Mouse (Mus musculus) B cell, adult 62 days (primary cell): ENCODE measurements around the gene Abl1. TPM values are rescaled to one million over a fixed set of nuclear protein-coding genes. Genes with fewer than 3 reads are reported as not detected.

Experiments used
- total RNA-seq: library from RNA; stranded (reverse); gene quantifications from 4 replicates; pipeline ENCODE4 v1.2.4, GENCODE M21; 2023

The Abl1 gene
- total RNA-seq = 70.0 to 79.1 TPM (median 74.8 TPM) in 4 replicates

DNA sequence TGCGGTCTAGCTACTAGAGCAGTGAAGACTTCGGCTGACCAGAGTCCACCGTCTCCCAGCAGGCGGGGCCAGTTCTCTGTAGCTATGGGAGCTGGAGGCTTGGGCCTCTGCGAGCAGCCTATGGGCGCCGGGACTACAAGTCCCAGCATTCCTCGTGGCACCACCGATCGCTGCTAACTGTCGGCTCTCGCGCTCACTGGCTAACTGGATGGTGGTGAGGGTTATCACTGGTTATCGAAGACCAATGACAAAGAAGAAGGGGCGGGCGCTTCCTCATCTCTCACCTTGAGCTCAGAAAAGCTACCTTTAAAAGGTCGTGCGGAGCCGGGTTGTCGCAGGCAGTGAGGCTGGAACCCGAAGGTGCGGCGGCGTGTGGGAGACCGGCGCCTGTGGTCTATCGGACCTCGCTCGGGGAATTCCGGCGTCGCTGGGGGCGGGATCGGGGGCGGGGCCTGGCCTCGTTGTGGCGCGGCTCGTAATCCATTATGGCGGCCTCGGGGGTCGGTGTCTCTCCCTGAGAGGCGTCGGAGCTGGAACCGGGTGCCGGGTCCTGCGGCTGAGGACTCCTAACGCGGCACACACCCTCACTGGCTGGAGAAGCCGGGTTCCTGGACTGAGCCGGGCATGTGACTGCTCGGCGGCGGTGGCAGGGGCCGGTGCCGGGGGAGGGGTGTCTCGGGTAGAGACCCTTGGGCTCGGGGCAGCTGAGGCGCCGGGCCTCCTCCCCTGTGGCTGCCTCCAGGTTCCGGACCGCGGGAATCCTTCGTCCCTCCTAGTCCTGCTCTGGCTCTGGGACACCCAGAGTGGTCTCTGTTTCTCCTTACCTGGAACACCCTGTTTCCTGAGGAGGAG lies at the start of gene Abl1:
Gene Abl1, plus strand, starts transcription at position 303 of the 852 bp plus-strand sequence.

DNA sequence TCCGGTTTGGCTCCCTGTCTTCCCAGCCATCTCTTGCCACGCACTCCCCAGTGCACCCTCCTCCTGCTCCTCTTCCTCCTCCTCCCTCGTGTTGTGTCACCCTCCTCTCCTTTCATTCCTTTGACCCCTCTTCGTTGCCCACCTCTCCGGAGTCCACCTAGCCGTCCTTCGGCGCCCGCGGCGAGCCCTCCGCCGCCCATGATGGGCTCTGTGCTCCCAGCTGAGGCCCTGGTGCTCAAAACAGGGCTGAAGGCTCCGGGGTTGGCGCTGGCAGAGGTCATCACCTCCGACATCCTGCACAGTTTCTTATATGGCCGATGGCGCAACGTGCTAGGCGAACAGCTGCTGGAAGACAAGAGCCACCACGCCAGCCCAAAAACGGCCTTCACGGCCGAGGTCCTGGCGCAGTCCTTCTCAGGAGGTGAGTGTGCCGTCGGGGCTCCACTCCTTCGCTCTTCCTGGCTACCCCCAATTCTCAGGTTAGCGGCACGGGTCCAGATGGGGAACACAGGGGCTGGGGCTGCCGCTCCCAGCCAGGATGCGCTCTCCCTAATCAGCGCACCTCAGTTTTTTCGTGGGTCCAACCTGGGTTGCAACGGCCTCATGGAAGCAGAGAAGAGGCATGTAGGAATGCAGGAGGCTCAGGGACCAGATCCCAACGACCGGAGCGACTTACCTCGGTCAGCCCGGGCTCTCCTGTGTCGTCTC lies 48.1 kb upstream of the Abl1 start, which contains the start of gene Prdm12:
Gene Prdm12, plus strand, starts transcription at position 137 of the 708 bp plus-strand sequence.

DNA sequence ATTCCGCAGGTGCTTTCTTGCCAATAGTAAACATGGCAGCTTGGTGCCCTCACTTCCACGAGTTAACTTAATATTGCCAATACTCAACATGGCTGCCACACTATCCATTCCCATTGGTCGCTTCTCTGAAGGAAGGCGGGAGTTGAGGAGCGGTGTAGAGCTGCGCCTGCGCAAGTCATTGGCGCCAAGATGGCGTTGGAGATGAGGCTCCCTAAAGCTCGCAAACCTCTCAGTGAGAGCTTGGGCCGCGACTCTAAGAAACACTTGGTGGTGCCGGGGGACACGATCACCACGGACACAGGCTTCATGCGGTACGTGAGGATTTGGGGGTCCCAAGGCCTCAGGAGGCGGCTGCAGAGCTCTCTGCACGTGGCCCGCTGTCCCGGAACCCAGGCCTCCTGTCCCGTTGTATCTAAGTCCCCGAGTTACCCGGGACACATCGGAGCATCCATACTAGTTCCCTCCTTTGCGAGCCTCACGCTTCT lies 17.6 kb upstream of the Abl1 start, which contains the start of gene Exosc2:
Gene Exosc2, plus strand, starts transcription at position 165 of the 485 bp plus-strand sequence.

DNA sequence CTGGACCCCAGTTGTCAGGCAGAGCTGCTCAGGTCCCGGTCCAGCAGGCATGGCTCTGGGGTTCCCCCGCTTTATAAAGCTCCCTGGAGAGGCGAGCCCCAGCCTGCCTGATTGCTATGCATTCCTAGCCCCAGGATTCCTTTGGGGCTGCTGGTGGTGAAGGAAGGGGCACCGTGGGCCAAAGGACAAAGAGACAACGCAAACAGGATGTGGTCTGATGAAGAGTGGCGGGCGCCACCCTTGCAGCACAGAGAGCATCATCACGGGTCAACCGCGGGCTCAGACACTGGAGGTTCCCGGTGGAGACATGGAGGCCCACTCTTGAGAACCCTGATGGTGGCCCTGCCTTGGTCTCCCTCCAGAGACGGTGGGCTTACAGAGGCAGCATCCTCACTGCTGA lies 122.3 kb downstream of the Abl1 start, which contains the start of gene Qrfp:
Gene Qrfp, minus strand, starts transcription at position 137 of the 400 bp plus-strand sequence.

DNA sequence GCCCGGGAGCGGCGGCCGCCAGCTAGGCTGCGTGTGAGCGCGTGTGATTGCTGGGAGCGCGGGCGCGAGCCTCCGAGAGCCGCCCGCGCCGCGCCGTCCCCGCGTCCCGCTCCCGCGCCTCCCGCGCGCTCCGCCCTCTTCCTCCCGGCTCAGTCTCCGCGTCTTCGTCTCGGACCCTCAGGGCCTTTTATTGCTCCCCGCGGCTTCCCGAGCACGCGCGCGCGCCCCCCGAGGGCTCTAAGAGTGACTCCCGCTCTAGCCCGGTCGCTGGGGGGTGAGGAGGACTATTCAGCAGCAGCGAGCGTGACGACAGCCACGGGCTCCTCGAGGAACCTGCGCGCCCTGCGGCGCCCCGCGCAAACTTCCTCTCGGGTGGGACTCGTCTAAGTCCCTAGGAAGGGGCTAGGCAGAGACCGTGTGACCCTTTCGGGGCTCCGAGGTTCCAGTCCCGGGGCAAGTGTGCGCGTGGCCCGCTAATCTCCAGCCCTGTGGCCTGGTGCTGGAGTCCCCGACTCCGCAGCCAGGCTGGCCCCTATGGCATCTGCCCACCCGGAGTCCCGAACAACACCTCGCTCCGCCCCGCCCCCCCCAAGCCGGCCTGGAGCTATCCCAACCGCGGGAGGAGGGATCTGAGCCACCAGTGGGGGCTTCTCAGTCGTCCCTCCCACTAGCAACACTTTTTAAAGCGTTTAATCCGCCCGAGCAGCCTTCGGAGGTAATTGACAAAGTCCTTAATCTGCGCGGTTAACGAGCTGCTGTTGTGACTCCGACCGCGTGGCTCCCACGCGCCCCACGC lies 157.9 kb downstream of the Abl1 start, which contains the start of gene Fibcd1:
Gene Fibcd1, minus strand, starts transcription at position 110 of the 796 bp plus-strand sequence.

Other genes with a start within 250 kb of the Abl1 start
- 17.9 to 29.0 TPM (median 19.9 TPM) in 4 replicates for gene Ass1, start 218.2 kb upstream of the Abl1 start, total RNA-seq
- gene Fubp3, start 115.7 kb upstream of the Abl1 start, total RNA-seq = 11.4 to 19.3 TPM (median 14.1 TPM) in 4 replicates
- not detected in 4 replicates for gene Prdm12, start 48.3 kb upstream of the Abl1 start, total RNA-seq
- 43.2 to 56.7 TPM (median 48.5 TPM) in 4 replicates for gene Exosc2, start 17.7 kb upstream of the Abl1 start, total RNA-seq
- 0.66 to 1.0 TPM (median 0.77 TPM) in 4 replicates for gene Qrfp, start 122.2 kb downstream of the Abl1 start, total RNA-seq
- gene Fibcd1, start 157.6 kb downstream of the Abl1 start, total RNA-seq = 0.12 to 0.38 TPM (median 0.22 TPM) in 4 replicates
- gene Lamc3, start 198.9 kb downstream of the Abl1 start, total RNA-seq = 0.19 to 0.21 TPM in 2 of 4 replicates, not detected in the others